Mouse (Mus musculus) C2C12 (cell line): ENCODE results near the gene Olfr1420. TPM values are rescaled to one million over a fixed set of nuclear protein-coding genes. Genes with fewer than 3 reads are reported as not detected.
"Not testable (repeated sequence)": the region's sequence is repeated elsewhere in the genome, so short reads cannot be mapped to it uniquely, and the experiment has no call there.

Source experiments
- H3K27me3 ChIP-seq: one replicate; pipeline ENCODE4 v1.6.1; 2011; ENCODE audit not compliant: control insufficient read depth, insufficient read depth, insufficient read length
- H3K36me3 ChIP-seq: one replicate; pipeline ENCODE4 v1.6.1; 2011; ENCODE audit not compliant: control insufficient read depth, insufficient read depth
- H3K4me3 ChIP-seq: one replicate; pipeline ENCODE4 v1.5.1; 2011; ENCODE audit warnings: mild to moderate bottlenecking, control low read depth; ENCODE audit not compliant: poor library complexity, insufficient read depth, severe bottlenecking
- H3K79me2 ChIP-seq: one replicate; pipeline ENCODE4 v1.6.1; 2011; ENCODE audit not compliant: control insufficient read depth, insufficient read depth
- H3K79me3 ChIP-seq: one replicate; pipeline ENCODE4 v1.6.1; 2011; ENCODE audit warnings: low read depth, control low read depth
- H3ac ChIP-seq: one replicate; pipeline ENCODE3; 2011; ENCODE audit warnings: low read depth; ENCODE audit not compliant: control insufficient read depth, insufficient read length
- CEBPB ChIP-seq: IDR thresholded peaks from one replicate; pipeline ENCODE4 v1.6.1; 2011; ENCODE audit warnings: low read depth, mild to moderate bottlenecking, control low read depth, moderate library complexity
- CTCF ChIP-seq: IDR thresholded peaks from one replicate; pipeline ENCODE4 v1.5.1; 2011; ENCODE audit not compliant: control insufficient read depth, insufficient read depth, insufficient read length
- FOSL1 ChIP-seq: IDR thresholded peaks from one replicate; pipeline ENCODE4 v1.8.0; 2011; ENCODE audit warnings: mild to moderate bottlenecking, low read length; ENCODE audit not compliant: poor library complexity, insufficient read depth, severe bottlenecking
- MAX ChIP-seq: IDR thresholded peaks from one replicate; pipeline ENCODE4 v1.6.1; 2011; ENCODE audit warnings: mild to moderate bottlenecking, control low read depth
- MYOD1 ChIP-seq: IDR thresholded peaks from one replicate; pipeline ENCODE4 v1.6.1; 2011; ENCODE audit warnings: low read depth; ENCODE audit not compliant: control insufficient read depth, insufficient read length
- MYOG ChIP-seq: IDR thresholded peaks from one replicate; pipeline ENCODE4 v1.6.1; 2011; ENCODE audit not compliant: control insufficient read depth, insufficient read length; ENCODE audit errors: extremely low read depth
- USF1 ChIP-seq: IDR thresholded peaks from one replicate; pipeline ENCODE4 v1.6.1; 2011; ENCODE audit warnings: low read depth, mild to moderate bottlenecking, control low read depth, moderate library complexity
- polyA plus RNA-seq: library from polyadenylated mRNA; unstranded; fragments of >200 nt; fragmentation: generic; extraction: Trizol; gene quantifications from one replicate; pipeline ENCODE4 v1.2.1, GENCODE M21; 2012; ENCODE audit warnings: missing spikeins

Olfr1420 gene
- polyA plus RNA-seq, 1 experiment: not detected

DNA sequence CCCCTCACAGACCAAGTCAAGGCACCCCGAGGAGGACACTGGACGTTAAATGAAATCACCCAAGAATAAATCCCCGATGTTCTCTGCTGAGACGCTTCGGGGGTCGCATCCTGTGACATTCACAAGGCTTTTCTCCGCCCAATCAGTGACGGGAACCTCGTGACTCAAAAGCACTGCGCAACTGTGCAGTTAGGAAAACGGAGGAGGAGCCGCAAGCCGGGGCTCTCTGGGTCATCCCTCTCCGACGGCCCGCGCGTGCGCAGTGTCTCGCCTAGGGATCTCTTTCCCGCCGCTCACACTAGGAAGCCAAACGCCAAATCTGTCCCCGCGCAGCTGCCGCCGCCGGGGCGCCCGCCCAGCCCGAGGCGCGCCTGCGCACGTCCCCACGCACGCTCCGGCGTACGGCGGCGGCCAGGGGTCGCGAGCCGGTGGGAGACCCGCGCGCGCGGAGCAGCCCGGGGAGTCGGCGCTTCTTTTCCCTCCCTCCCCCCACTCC lies 25.7 kb downstream of the Olfr1420 start, which contains the start of gene Patl1:
TSS of gene Patl1 (plus strand) at position 363 of the 496 bp plus-strand sequence.
- Histone ChIP-seq H3K27me3 (no peaks in the 10 kb centered on the region), H3K79me3 (peaks cover 39% of the 10 kb centered on the region), H3K36me3 (peaks cover 29% of the 10 kb centered on the region), H3K79me2 (peaks cover 53% of the 10 kb centered on the region), H3K4me3 (peak within 1 kb of the TSS; percentile 78), H3ac (peak within 1 kb of the TSS; percentile 85)
- TF ChIP-seq USF1: peak; percentile 66
- peak; percentile 52 for TF ChIP-seq MAX
- TF ChIP-seq FOSL1: no peak
- TF ChIP-seq CEBPB: peak; percentile 55
- TF ChIP-seq MYOG: no peak
- TF ChIP-seq MYOD1: peak; percentile 74
- no peak for TF ChIP-seq CTCF

DNA sequence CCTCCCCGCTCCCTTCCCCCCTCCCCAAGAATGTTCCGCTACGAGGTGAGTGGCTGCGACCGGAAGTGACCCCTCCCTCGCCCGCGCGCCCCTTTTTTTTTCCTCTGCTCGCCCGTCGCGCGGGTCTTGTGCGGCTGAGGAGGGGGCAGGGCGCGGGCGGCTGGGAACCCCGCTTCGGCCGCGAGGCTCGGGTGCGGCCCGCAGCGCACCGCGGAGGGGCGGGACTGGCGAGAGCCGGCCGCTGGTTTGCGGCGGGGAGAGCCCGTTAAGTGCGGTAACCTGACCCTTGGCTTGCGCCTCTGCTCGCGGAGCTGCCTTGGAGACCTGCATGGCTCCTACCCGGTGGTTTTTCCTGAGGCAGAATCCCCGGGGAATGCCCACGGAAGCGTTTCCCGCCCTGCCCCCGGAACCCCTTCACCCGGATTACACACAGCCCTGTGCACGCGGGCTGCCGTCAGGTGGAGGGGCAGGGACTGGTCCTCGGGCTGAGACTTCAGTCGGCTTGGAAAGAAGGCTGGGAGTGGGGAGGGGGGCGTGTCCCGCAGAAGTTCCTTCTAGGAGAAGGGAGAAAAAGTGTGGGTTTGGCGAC lies 26.3 kb downstream of the Olfr1420 start:
- Histone ChIP-seq H3K79me3 (peaks cover 43% of the 10 kb centered on the region), H3K4me3 (peak overlapping the region; percentile 78), H3K27me3 (no peaks in the 10 kb centered on the region), H3ac (peak overlapping the region; percentile 85), H3K36me3 (peaks cover 35% of the 10 kb centered on the region), H3K79me2 (peaks cover 59% of the 10 kb centered on the region)
- TF ChIP-seq USF1 (no peak), FOSL1 (no peak), MYOG (no peak), MAX (no peak), CTCF (no peak), MYOD1 (no peak), CEBPB (no peak)

DNA sequence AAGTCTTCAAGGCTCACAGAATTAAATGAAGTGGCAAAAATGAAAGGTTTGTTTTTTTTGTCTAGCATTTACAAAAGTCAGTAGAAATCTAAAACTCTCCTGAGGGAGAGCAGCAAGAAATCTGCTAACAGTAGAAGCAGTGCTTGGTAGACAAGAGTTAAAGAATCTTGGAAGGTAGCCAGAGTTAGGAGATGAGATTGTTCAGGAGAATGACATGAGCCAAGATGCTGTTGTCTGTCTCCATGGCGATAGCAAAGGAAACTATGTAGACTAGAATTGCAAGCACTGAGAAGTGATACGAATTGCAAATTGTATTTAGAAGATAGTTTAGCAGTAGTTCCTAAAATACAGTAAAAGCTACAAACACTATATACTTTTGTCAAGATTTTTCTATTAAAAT lies 29.4 kb downstream of the Olfr1420 start:
- H3K27me3 ChIP-seq: no peaks in the 10 kb centered on the region
- peaks cover 56% of the 10 kb centered on the region for H3K79me3 ChIP-seq
- H3K36me3 ChIP-seq: peaks cover 55% of the 10 kb centered on the region
- no peak overlapping the region for H3ac ChIP-seq
- TF ChIP-seq MYOG (no peak), FOSL1 (no peak), MYOD1 (no peak), CTCF (no peak), USF1 (no peak), MAX (no peak), CEBPB (no peak)
- no peak overlapping the region for H3K4me3 ChIP-seq
- peaks cover 83% of the 10 kb centered on the region for H3K79me2 ChIP-seq

GRCm38 (mm10) chr19:11922068-11922467 lies 35.7 kb downstream of the Olfr1420 start:
- Histone ChIP-seq H3K27me3 (no peaks in the 10 kb centered on the region), H3K36me3 (peaks cover 84% of the 10 kb centered on the region), H3K79me3 (peaks cover 18% of the 10 kb centered on the region), H3K79me2 (peaks cover 30% of the 10 kb centered on the region), H3K4me3 (no peak overlapping the region), H3ac (no peak overlapping the region)
- TF ChIP-seq MYOG (no peak), MAX (no peak), CTCF (no peak), FOSL1 (no peak), MYOD1 (no peak), USF1 (no peak), CEBPB (no peak)

DNA sequence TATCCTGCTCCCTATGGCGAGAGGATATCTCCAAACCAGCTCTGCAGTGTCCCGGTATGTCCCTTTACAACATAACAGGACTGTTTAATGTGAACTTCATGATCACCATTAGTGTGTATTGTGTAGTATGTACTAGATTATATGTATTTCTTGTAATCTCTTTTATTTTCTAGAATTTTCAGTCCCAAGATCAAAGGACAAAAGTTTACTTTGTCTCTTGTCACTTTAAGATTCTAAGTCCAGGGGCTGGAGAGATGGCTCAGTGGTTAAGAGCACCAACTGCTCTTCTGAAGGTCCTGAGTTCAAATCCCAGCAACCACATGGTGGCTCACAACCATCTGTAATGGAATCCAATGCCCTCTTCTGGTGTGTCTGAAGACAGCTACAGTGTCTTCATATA lies 36.1 kb downstream of the Olfr1420 start:
- peaks cover 14% of the 10 kb centered on the region for H3K79me3 ChIP-seq
- peaks cover 26% of the 10 kb centered on the region for H3K79me2 ChIP-seq
- H3ac ChIP-seq, H3K27me3 ChIP-seq, H3K4me3 ChIP-seq: not testable (repeated sequence)
- H3K36me3 ChIP-seq: peaks cover 84% of the 10 kb centered on the region

- Histone ChIP-seq H3K79me3 (peaks cover 1% of the 10 kb centered on the region), H3ac (no peak overlapping the region), H3K4me3 (no peak overlapping the region), H3K27me3 (no peaks in the 10 kb centered on the region), H3K36me3 (peaks cover 91% of the 10 kb centered on the region), H3K79me2 (no peaks in the 10 kb centered on the region)
- TF ChIP-seq USF1 (no peak), CEBPB (no peak)
These were observed 40.0 kb downstream of the Olfr1420 start for GRCm38 (mm10) chr19:11926380-11926779.
